Mouse (Mus musculus): ENCODE data around the gene Bcl9l.
A peak's percentile ranks its signal among the peaks of the same experiment; 100 is the strongest.
"Not testable (repeated sequence)": the region's sequence is repeated elsewhere in the genome, so short reads cannot be mapped to it uniquely, and the experiment has no call there.

Bcl9l gene

GRCm38 (mm10) chr9:44482552-44482951 lies at the start of gene Bcl9l:
Gene Bcl9l (plus strand): TSS chr9:44482825.
- peak; percentile 92 to 95 for DNase-seq (ENCODE audit: low spot score in 2 of 2)

- DNase-seq (ENCODE audit: low spot score in 2 of 2) = no peak
Measured at GRCm38 (mm10) chr9:44435747-44436146, 46.9 kb upstream of the Bcl9l start.

- DNase-seq (ENCODE audit: low spot score in 2 of 2) = no peak
Measured at GRCm38 (mm10) chr9:44440961-44441360, 41.7 kb upstream of the Bcl9l start, which contains the start of gene Foxr1. Gene Foxr1 (minus strand): TSS chr9:44441136.

GRCm38 (mm10) chr9:44444402-44445025 lies 38.1 kb upstream of the Bcl9l start:
- DNase-seq (ENCODE audit: low spot score in 2 of 2) = not testable (repeated sequence)

- DNase-seq (ENCODE audit: low spot score in 2 of 2) = no peak
Measured at GRCm38 (mm10) chr9:44450387-44450786, 32.2 kb upstream of the Bcl9l start.

GRCm38 (mm10) chr9:44454132-44454890 lies 28.3 kb upstream of the Bcl9l start:
- DNase-seq (ENCODE audit: low spot score in 2 of 2) = peak; percentile 82 to 83

GRCm38 (mm10) chr9:44454891-44455220 lies 27.8 kb upstream of the Bcl9l start, which contains the start of gene Upk2:
Gene Upk2 (minus strand): TSS chr9:44454976.
- DNase-seq (ENCODE audit: low spot score in 2 of 2) = no peak

- DNase-seq (ENCODE audit: low spot score in 2 of 2) = no peak
Measured at GRCm38 (mm10) chr9:44457035-44457742, 25.4 kb upstream of the Bcl9l start.

GRCm38 (mm10) chr9:44461950-44462349 lies 20.7 kb upstream of the Bcl9l start:
- no peak for DNase-seq (ENCODE audit: low spot score in 2 of 2)

- DNase-seq (ENCODE audit: low spot score in 2 of 2) = no peak
Measured at GRCm38 (mm10) chr9:44468224-44468623, 14.4 kb upstream of the Bcl9l start.

GRCm38 (mm10) chr9:44468800-44469199 lies 13.8 kb upstream of the Bcl9l start:
- DNase-seq (ENCODE audit: low spot score in 2 of 2) = no peak

- no peak for DNase-seq (ENCODE audit: low spot score in 2 of 2)
Measured at GRCm38 (mm10) chr9:44473184-44473583, 9.4 kb upstream of the Bcl9l start.

- DNase-seq (ENCODE audit: low spot score in 2 of 2) = no peak
Measured at GRCm38 (mm10) chr9:44474327-44474726, 8.3 kb upstream of the Bcl9l start.

GRCm38 (mm10) chr9:44475936-44476335 lies 6.7 kb upstream of the Bcl9l start:
- no peak for DNase-seq (ENCODE audit: low spot score in 2 of 2)

- DNase-seq (ENCODE audit: low spot score in 2 of 2) = peak; percentile 53 to 62
Measured at GRCm38 (mm10) chr9:44477339-44478228, 5.0 kb upstream of the Bcl9l start.

GRCm38 (mm10) chr9:44478229-44478921 lies 4.2 kb upstream of the Bcl9l start:
- DNase-seq (ENCODE audit: low spot score in 2 of 2) = peak; percentile 71 to 72

- peak; percentile 72 to 78 for DNase-seq (ENCODE audit: low spot score in 2 of 2)
Measured at GRCm38 (mm10) chr9:44478959-44479605, 3.5 kb upstream of the Bcl9l start.

- peak; percentile 87 to 92 for DNase-seq (ENCODE audit: low spot score in 2 of 2)
Measured at GRCm38 (mm10) chr9:44479628-44480428, 2.8 kb upstream of the Bcl9l start.

- DNase-seq (ENCODE audit: low spot score in 2 of 2) = no peak
Measured at GRCm38 (mm10) chr9:44482112-44482511, 513 bp upstream of the Bcl9l start.

All from urinary bladder, postnatal 36 days (tissue).